Mouse (Mus musculus) cerebellum, adult 2 months (tissue): ENCODE results near the gene Rgs9bp.
A peak's percentile ranks its signal among the peaks of the same experiment; 100 is the strongest.

ENCODE experiments used
- CTCF ChIP-seq: fragments of 200-500 bp; IDR thresholded peaks from 2 replicates; pipeline ENCODE4 v1.5.1; 2011; ENCODE audit warnings: low read depth, mild to moderate bottlenecking, control low read depth, low read length, moderate library complexity, borderline replicate concordance; ENCODE audit not compliant: insufficient read depth
- POLR2A ChIP-seq: fragments of 200-500 bp; IDR thresholded peaks from 2 replicates; pipeline ENCODE4 v1.6.1; 2011; ENCODE audit warnings: low read length, control low read depth, borderline replicate concordance; ENCODE audit not compliant: insufficient read depth

- TF ChIP-seq CTCF (0 out of 2 replicates have a peak, but pooled peaks have one; percentile 10), POLR2A (no peak)
Measured at GRCm38 (mm10) chr7:35582719-35583118, 2.7 kb downstream of the Rgs9bp start.
